Mouse (Mus musculus) embryonic facial prominence, embryonic 15.5 days (tissue): Measurements from ENCODE around the gene Pah. TPM values are rescaled to one million over a fixed set of nuclear protein-coding genes. Genes with fewer than 3 reads are reported as not detected.

Experiments
- ATAC-seq: fragments of 200-750 bp; cut with Nextera tagmentation; 2 replicates; pipeline ENCODE4 v1.8.0; 2017; ENCODE audit warnings: low read depth, moderate TSS enrichment; ENCODE audit not compliant: insufficient number of reproducible peaks, low FRiP score, low TSS enrichment
- H3K27ac ChIP-seq: fragments of 300-500 bp; sonication (generic); replicated peaks from 2 replicates; pipeline ENCODE4 v1.5.1; 2015; ENCODE audit warnings: mild to moderate bottlenecking, inconsistent platforms
- H3K27me3 ChIP-seq: fragments of 300-500 bp; sonication (generic); 2 replicates; pipeline ENCODE4 v1.6.1; 2015; ENCODE audit warnings: inconsistent platforms
- H3K36me3 ChIP-seq: fragments of 300-500 bp; sonication (generic); 2 replicates; pipeline ENCODE4 v1.6.1; 2015; ENCODE audit warnings: mild to moderate bottlenecking, inconsistent platforms
- H3K4me1 ChIP-seq: fragments of 300-500 bp; sonication (generic); 2 replicates; pipeline ENCODE4 v1.6.1; 2015; ENCODE audit warnings: inconsistent platforms
- H3K4me2 ChIP-seq: fragments of 300-500 bp; sonication (generic); replicated peaks from 2 replicates; pipeline ENCODE4 v1.6.1; 2015; ENCODE audit warnings: mild to moderate bottlenecking, inconsistent platforms
- H3K4me3 ChIP-seq: fragments of 300-500 bp; sonication (generic); replicated peaks from 2 replicates; pipeline ENCODE4 v1.5.1; 2015; ENCODE audit warnings: mild to moderate bottlenecking, inconsistent platforms
- H3K9ac ChIP-seq: fragments of 300-500 bp; sonication (generic); 2 replicates; pipeline ENCODE4 v1.6.1; 2015; ENCODE audit warnings: inconsistent platforms
- H3K9me3 ChIP-seq: fragments of 300-500 bp; sonication (generic); replicated peaks from 2 replicates; pipeline ENCODE4 v1.6.1; 2016; ENCODE audit warnings: inconsistent platforms
- WGBS: fragments of 180-500 bp; shearing (Covaris S2); methylation state at CpG from one replicate; pipeline ENCODE4 v1.1.7; 2015; 5-methylcytosine and 5-hydroxymethylcytosine counted together
- polyA plus RNA-seq: library from polyadenylated mRNA; unstranded; fragments of >200 nt; fragmentation: Nextera tagmentation; extraction: Ambion mirVana; gene quantifications from 2 replicates; pipeline ENCODE4 v1.2.1, GENCODE M21; 2015

Gene Pah
- polyA plus RNA-seq, 1 experiment from 2014 or later, result not detected

DNA sequence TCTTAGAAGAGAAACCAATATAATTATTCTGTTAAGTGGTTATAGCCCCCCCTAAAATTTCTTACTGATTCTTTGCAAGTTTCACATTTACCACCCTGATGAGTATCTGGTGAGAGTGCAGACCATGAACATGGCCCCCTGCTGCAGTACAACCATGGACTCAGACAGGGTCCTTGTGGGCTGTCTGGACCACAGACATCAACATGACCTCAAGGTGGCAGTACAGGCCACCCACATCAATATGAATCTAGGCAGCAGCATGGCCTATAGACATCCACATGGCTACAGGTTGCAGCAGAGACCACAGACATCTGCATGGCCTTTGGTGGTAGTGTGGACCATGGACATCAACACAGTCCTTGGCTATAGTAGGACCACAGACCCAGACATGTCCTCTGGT, 8.5 kb upstream of the Pah start:
- H3K9ac ChIP-seq, result no peak overlapping the region
- H3K9me3 ChIP-seq, result no peaks in the 10 kb centered on the region
- no peak overlapping the region for H3K27ac ChIP-seq
- H3K4me1 ChIP-seq, result no peaks in the 10 kb centered on the region
- no peak overlapping the region for H3K4me3 ChIP-seq
- no peaks in the 10 kb centered on the region for H3K27me3 ChIP-seq
- no peak overlapping the region for H3K4me2 ChIP-seq
- no peak for ATAC-seq
- H3K36me3 ChIP-seq, result no peaks in the 10 kb centered on the region

DNA sequence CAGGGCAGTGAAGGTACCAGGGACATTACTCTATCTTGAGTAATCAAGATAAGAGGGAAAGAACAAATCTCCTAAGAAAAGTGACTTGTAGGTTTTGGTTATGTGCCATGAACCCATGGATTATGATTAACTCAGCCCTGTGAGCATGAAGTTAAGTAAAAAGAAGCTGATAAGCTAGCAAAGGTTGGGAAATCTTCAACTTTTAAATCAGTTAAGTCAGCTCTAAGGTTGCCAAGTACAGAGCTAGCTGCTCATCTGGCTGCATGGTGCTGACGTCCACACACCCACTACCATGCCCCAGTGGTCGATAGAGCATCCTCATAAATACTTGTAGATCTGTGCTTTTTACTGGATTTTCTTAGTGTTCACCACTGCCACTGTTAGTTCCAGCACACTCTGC, 3.0 kb upstream of the Pah start:
- Histone ChIP-seq H3K4me1 (no peaks in the 10 kb centered on the region), H3K27me3 (no peaks in the 10 kb centered on the region), H3K4me3 (no peak overlapping the region), H3K27ac (no peak overlapping the region), H3K9ac (no peak overlapping the region), H3K36me3 (no peaks in the 10 kb centered on the region), H3K9me3 (no peaks in the 10 kb centered on the region), H3K4me2 (no peak overlapping the region)
- no peak for ATAC-seq
- 76% methylated on average over 2 of the region's 2 CpGs for WGBS

DNA sequence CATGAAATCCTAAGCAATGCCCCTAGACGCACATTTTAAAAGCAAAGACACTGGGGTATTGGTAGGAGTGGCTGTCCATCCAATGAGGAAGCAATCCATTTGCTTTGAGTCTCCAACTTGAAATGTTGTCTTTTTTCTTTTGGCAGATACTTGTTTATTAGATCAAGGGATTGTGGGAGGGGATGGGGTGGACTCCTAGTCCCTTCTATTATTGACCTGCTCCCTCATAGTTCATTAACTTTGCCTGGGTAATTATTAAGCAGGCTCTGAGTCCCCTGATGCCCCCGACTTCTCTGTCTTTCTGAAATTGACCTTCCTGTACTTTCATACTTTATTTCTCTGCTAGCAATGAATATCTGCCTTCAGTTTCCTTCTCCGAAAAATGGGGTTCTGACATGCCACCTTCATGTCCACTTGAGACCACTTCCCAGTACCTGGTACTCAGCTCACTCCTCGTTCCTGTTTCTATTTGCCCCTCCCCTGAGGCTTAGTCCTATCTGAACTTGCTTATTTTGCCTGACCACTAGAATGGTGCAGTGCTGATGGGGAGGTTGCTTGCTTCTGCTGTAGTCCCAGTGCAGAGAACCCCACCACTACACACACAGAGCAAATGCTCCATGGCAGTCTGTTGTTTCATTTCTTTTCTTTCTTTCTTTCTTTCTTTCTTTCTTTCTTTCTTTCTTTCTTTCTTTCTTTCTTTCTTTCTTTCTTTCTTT, 1.0 kb upstream of the Pah start:
- WGBS, result 78% methylated on average over 4 of the region's 4 CpGs
- Histone ChIP-seq H3K4me1 (no peaks in the 10 kb centered on the region), H3K9me3 (no peaks in the 10 kb centered on the region), H3K27me3 (no peaks in the 10 kb centered on the region), H3K36me3 (no peaks in the 10 kb centered on the region), H3K9ac (no peak overlapping the region), H3K4me3 (no peak overlapping the region), H3K4me2 (no peak overlapping the region), H3K27ac (no peak overlapping the region)
- ATAC-seq, result no peak

DNA sequence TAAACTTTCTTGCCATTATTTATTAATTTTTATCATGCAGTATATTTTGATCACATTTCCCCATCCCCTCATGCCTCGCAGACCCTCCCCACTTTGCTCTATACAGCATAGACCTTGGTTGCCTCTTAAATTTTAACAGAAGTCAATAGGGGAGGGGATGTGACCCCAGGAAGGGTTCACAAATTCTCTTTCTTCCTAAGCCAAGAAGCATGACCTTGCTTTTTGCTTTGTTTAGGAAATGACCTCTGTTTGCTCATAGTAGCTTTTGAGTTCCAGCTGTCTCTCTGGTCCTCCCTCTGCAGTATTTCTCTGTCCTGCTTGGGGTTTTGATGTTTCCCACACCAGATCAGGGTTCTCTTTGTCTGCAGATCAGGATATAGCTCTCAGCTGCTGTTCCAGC, 12.6 kb downstream of the Pah start:
- Histone ChIP-seq H3K9ac (no peak overlapping the region), H3K4me3 (no peak overlapping the region), H3K4me1 (no peaks in the 10 kb centered on the region), H3K4me2 (no peak overlapping the region), H3K36me3 (no peaks in the 10 kb centered on the region), H3K27ac (no peak overlapping the region), H3K9me3 (no peaks in the 10 kb centered on the region), H3K27me3 (no peaks in the 10 kb centered on the region)
- ATAC-seq, result no peak
- 87% methylated on average over 1 of the region's 1 CpGs for WGBS

DNA sequence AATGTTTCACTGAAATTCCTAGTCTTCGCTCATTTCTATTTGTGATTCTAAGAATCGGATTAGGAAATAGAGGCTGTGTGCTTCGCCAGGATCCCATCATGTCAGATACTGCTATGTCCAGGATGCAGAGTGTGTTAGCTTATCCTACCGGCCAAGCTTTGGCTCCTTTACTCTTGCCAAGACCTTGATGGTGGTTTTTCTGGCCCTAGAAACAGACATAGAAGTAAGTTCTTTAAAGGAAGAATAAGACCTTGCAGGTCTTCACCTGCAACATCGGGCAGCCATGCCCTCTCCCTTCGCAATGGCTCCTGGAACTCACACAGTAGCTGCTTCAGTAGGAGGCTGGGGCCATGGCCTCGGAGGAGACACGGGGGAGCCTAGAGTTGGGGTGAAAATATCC, 24.2 kb downstream of the Pah start:
- Histone ChIP-seq H3K4me3 (no peak overlapping the region), H3K9me3 (no peaks in the 10 kb centered on the region), H3K4me2 (no peak overlapping the region), H3K36me3 (no peaks in the 10 kb centered on the region), H3K4me1 (no peaks in the 10 kb centered on the region), H3K27ac (no peak overlapping the region), H3K27me3 (no peaks in the 10 kb centered on the region), H3K9ac (no peak overlapping the region)
- 83% methylated on average over 8 of the region's 8 CpGs for WGBS
- no peak for ATAC-seq

DNA sequence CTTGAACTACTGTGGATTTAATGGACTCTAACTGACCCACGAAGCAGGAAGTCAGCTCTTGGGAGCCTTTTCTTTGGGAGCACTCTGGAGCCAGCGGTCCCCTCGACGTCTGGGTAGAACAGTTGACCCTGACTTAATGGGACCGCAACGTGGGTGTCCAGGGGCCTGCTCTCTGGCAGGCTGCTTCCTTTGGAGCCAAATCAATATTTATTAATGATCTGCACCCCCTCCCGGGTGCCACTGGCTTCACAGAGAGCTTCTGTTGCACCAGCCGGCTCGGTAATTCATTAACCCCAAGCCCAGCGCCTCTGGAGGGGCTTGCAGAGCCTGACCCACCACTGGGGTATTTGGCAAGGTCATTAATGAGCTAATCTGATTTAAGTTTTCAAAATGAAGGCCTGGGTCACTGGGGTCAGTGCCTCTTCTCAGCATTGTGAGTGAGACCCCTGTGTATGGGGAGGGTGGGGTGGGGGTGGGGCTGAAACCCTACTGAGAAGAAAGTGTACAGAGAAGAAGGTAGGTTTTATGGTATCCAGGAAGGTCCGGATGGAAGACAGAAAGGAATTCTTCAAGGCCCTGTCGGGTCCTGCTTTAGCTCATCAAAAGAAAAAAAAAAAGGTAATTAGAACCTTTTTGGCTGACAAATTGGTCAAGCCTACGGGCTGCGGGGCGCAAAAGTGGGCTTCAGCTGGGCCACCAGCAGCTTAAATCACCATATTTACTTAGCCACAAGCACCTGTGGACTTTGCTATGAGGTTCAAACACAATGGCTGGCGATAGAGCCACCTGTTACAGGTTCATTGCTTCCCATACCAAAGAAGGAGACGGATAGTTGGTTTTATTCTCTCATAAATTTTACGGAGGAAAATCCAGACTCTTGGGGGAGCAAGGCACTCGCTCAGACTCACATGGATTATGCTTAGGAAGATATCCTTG, 25.0 kb downstream of the Pah start:
- ATAC-seq, result no peak
- H3K27me3 ChIP-seq, result no peaks in the 10 kb centered on the region
- no peak overlapping the region for H3K9ac ChIP-seq
- H3K36me3 ChIP-seq, result no peaks in the 10 kb centered on the region
- H3K27ac ChIP-seq, result no peak overlapping the region
- no peaks in the 10 kb centered on the region for H3K9me3 ChIP-seq
- no peaks in the 10 kb centered on the region for H3K4me1 ChIP-seq
- H3K4me3 ChIP-seq, result no peak overlapping the region
- H3K4me2 ChIP-seq, result no peak overlapping the region
- WGBS, result 61% methylated on average over 19 of the region's 19 CpGs

DNA sequence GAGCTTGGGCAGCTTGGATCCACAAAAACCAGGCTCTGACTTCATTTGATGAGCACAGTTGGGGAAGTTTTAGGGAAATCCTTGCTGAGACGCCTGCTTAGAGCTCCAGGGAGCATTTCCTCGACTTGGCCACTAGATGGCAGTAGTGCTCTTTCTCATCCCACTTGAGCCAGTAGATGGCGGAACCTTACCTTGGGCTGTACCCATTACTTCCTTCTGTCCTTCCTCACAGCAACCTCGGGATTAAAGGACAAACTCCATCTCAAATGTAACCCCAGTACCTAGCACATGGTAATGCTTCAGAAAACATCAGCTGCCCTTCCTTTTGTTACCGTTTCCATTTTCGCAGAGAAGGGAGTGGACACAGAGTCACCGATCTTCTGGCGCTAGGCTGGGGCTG, 31.1 kb downstream of the Pah start:
- Histone ChIP-seq H3K4me2 (peak overlapping the region; percentile 31; the same call in 1 of the 2 replicates), H3K27ac (no peak overlapping the region), H3K9me3 (no peaks in the 10 kb centered on the region), H3K36me3 (no peaks in the 10 kb centered on the region), H3K4me1 (0 out of 2 replicates have a peak, but pooled peaks cover 3% of the 10 kb centered on the region), H3K9ac (no peak overlapping the region), H3K27me3 (peaks cover 3% of the 10 kb centered on the region; the same call in 1 of the 2 replicates), H3K4me3 (no peak overlapping the region; the same call in 1 of the 2 replicates)
- 33% methylated on average over 8 of the region's 8 CpGs for WGBS
- ATAC-seq, result no peak

DNA sequence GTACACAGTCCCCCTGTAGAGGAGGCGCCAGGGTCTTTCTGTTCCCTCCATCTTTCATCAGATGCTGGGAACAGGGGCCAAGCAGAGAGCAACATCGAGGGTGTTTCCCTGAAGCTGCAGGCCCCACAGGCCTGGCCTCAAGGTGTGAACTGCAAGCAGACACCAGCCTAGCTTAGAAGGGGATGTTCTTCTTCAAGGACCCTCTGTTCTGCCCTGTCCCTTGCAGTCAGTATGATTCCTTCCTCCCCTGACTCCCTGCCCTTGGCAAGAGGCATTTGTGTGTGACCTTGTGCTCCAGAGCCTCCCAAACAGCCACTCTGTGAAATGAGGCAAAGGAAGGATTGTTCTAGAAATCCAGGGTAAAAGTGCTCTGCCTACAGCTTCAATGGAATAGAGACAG, 34.8 kb downstream of the Pah start:
- H3K9ac ChIP-seq, result no peak overlapping the region
- no peaks in the 10 kb centered on the region for H3K9me3 ChIP-seq
- WGBS, result 59% methylated on average over 2 of the region's 2 CpGs
- no peak overlapping the region for H3K4me2 ChIP-seq
- ATAC-seq, result no peak
- H3K4me1 ChIP-seq, result 0 out of 2 replicates have a peak, but pooled peaks cover 3% of the 10 kb centered on the region
- no peak overlapping the region for H3K4me3 ChIP-seq
- H3K27me3 ChIP-seq, result peaks cover 3% of the 10 kb centered on the region; the same call in 1 of the 2 replicates
- no peak overlapping the region for H3K27ac ChIP-seq
- no peaks in the 10 kb centered on the region for H3K36me3 ChIP-seq

DNA sequence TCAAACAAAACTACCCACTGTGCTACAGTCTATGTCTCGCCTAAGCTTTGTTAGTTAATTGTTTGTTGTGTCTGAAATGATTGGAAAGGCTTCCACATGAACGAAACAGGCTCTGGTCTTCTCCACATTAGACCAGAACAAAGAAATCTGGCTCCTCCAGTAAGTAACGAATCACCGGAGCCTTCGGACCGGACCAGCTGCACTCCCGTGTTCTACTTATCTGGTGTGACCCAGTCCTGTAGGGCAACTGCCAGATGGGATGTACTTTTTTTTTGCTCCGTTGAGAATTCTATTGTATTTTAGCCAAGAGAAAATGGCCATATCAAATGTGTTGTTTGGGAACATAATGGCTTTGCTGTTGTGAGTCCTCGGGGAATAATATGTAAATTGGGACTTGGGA, 42.2 kb downstream of the Pah start:
- Histone ChIP-seq H3K36me3 (no peaks in the 10 kb centered on the region), H3K4me2 (no peak overlapping the region), H3K27me3 (no peaks in the 10 kb centered on the region), H3K27ac (no peak overlapping the region), H3K4me1 (no peaks in the 10 kb centered on the region), H3K9me3 (no peaks in the 10 kb centered on the region), H3K9ac (no peak overlapping the region), H3K4me3 (no peak overlapping the region)
- ATAC-seq, result no peak
- WGBS, result 69% methylated on average over 9 of the region's 9 CpGs

DNA sequence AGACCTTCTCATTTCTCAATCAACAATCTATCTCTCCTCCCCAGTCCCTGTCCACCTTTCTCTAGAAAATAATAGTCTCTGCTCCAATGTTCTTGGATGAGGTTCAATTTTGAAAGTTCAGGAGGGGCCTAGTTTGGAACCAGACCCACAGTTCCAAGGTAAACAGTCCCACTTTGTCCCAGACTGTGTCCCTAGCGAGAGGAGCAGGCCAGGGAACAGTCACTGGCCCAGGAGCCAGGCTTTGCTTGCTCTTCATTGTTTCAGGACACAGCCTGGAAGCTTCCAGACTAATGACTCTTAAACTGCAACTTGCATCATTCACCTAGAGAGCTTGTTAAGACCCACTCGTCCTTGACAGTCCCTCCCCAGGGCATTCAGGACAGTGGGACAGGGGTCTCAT, 44.1 kb downstream of the Pah start:
- no peak overlapping the region for H3K9ac ChIP-seq

DNA sequence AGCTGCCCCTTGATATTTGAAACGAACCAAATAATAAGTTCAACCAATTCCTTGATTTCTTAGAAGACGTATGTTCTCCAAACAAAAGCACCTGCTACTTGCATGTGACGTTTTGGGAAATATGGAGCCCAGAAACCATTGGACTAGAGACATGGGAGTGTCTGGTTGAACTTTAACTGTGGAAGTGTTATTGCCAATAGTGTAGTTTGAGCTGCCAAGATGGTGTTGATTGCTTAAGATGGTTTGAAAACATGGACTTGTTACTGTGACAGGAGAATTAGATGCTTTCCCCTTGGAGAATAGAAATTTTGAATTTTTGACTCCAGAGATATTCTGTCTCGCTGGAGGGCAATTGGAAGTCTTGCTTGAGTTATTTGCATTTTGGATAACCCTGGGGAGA, 50.9 kb downstream of the Pah start:
- Histone ChIP-seq H3K9ac (no peak overlapping the region), H3K27me3 (no peaks in the 10 kb centered on the region), H3K4me2 (no peak overlapping the region), H3K4me3 (no peak overlapping the region), H3K27ac (no peak overlapping the region), H3K4me1 (no peaks in the 10 kb centered on the region), H3K36me3 (no peaks in the 10 kb centered on the region), H3K9me3 (no peaks in the 10 kb centered on the region)
- WGBS, result 78% methylated on average over 4 of the region's 4 CpGs
- no peak for ATAC-seq

More for the DNA sequence above, 44.1 kb downstream of the Pah start:
- H3K4me1 ChIP-seq, result no peaks in the 10 kb centered on the region
- no peaks in the 10 kb centered on the region for H3K9me3 ChIP-seq
- H3K27ac ChIP-seq, result no peak overlapping the region
- no peak for ATAC-seq
- H3K4me2 ChIP-seq, result no peak overlapping the region
- WGBS, result 46% methylated on average over 2 of the region's 2 CpGs
- no peaks in the 10 kb centered on the region for H3K36me3 ChIP-seq
- no peak overlapping the region for H3K4me3 ChIP-seq
- H3K27me3 ChIP-seq, result no peaks in the 10 kb centered on the region
